Mouse (Mus musculus) cerebellum, adult 8-10 months (tissue): ENCODE measurements around the gene Nxnl2.

Experiments
- DNase-seq: peaks from one replicate; pipeline ENCODE4 v3.0.0; 2022

Nxnl2 gene

GRCm38 (mm10) chr13:51170691-51171680, at the start of gene Nxnl2:
Gene Nxnl2 (plus strand): TSS chr13:51171022.
- no peak for DNase-seq

- no peak for DNase-seq
These were observed 48.9 kb upstream of the Nxnl2 start for GRCm38 (mm10) chr13:51121966-51122365.

GRCm38 (mm10) chr13:51122771-51123170, 48.1 kb upstream of the Nxnl2 start:
- DNase-seq: no peak

GRCm38 (mm10) chr13:51125357-51125756, 45.5 kb upstream of the Nxnl2 start:
- DNase-seq: no peak

GRCm38 (mm10) chr13:51127906-51128305, 42.9 kb upstream of the Nxnl2 start:
- no peak for DNase-seq

- DNase-seq: no peak
These were observed 42.4 kb upstream of the Nxnl2 start for GRCm38 (mm10) chr13:51128417-51128816.

GRCm38 (mm10) chr13:51131179-51131578, 39.6 kb upstream of the Nxnl2 start:
- DNase-seq: no peak

- no peak for DNase-seq
These were observed 34.5 kb upstream of the Nxnl2 start for GRCm38 (mm10) chr13:51136315-51136714.

- DNase-seq: no peak
These were observed 33.7 kb upstream of the Nxnl2 start for GRCm38 (mm10) chr13:51136996-51137701.

- DNase-seq: no peak
These were observed 33.2 kb upstream of the Nxnl2 start for GRCm38 (mm10) chr13:51137702-51138031.

GRCm38 (mm10) chr13:51147106-51147505, 23.7 kb upstream of the Nxnl2 start:
- DNase-seq: no peak

GRCm38 (mm10) chr13:51152966-51153669, 17.7 kb upstream of the Nxnl2 start:
- no peak for DNase-seq

- DNase-seq: no peak
These were observed 17.2 kb upstream of the Nxnl2 start for GRCm38 (mm10) chr13:51153670-51154030.

- DNase-seq: no peak
These were observed 15.4 kb upstream of the Nxnl2 start for GRCm38 (mm10) chr13:51155178-51156013.

GRCm38 (mm10) chr13:51156014-51156386, 14.8 kb upstream of the Nxnl2 start:
- no peak for DNase-seq

GRCm38 (mm10) chr13:51157291-51157690, 13.5 kb upstream of the Nxnl2 start:
- DNase-seq: no peak

GRCm38 (mm10) chr13:51161672-51162071, 9.2 kb upstream of the Nxnl2 start:
- no peak for DNase-seq

- no peak for DNase-seq
These were observed 8.6 kb upstream of the Nxnl2 start for GRCm38 (mm10) chr13:51162246-51162645.

GRCm38 (mm10) chr13:51166711-51167110, 4.1 kb upstream of the Nxnl2 start:
- no peak for DNase-seq

GRCm38 (mm10) chr13:51170215-51170614, 607 bp upstream of the Nxnl2 start:
- no peak for DNase-seq

GRCm38 (mm10) chr13:51172601-51173000, 1.8 kb downstream of the Nxnl2 start:
- DNase-seq: no peak

- DNase-seq: no peak
These were observed 8.1 kb downstream of the Nxnl2 start for GRCm38 (mm10) chr13:51178932-51179331.

GRCm38 (mm10) chr13:51179362-51179761, 8.5 kb downstream of the Nxnl2 start:
- no peak for DNase-seq
